Mouse (Mus musculus) heart, embryonic 12.5 days (tissue): ENCODE results near the gene Xpo5. TPM values are rescaled to one million over a fixed set of nuclear protein-coding genes. Genes with fewer than 3 reads are reported as not detected.

Experiments used
- ATAC-seq: fragments of 200-750 bp; cut with Nextera tagmentation; 2 replicates; pipeline ENCODE4 v1.8.0; 2017; ENCODE audit warnings: moderate TSS enrichment, moderate library complexity; ENCODE audit not compliant: insufficient number of reproducible peaks, low FRiP score
- H3K27ac ChIP-seq: fragments of 300-500 bp; sonication (generic); 2 replicates; pipeline ENCODE4 v1.5.1; 2016; ENCODE audit warnings: mild to moderate bottlenecking, moderate library complexity; ENCODE audit not compliant: poor library complexity, severe bottlenecking
- H3K27me3 ChIP-seq: fragments of 300-500 bp; sonication (generic); replicated peaks from 2 replicates; pipeline ENCODE4 v1.6.1; 2016; ENCODE audit warnings: mild to moderate bottlenecking, moderate library complexity
- H3K36me3 ChIP-seq: fragments of 300-500 bp; sonication (generic); 2 replicates; pipeline ENCODE4 v1.6.1; 2016; ENCODE audit warnings: mild to moderate bottlenecking, moderate library complexity
- H3K4me1 ChIP-seq: fragments of 300-500 bp; sonication (generic); replicated peaks from 2 replicates; pipeline ENCODE4 v1.6.1; 2016; ENCODE audit warnings: mild to moderate bottlenecking
- H3K4me2 ChIP-seq: fragments of 300-500 bp; sonication (generic); 2 replicates; pipeline ENCODE4 v1.6.1; 2016; ENCODE audit warnings: mild to moderate bottlenecking, moderate library complexity
- H3K4me3 ChIP-seq: fragments of 300-500 bp; sonication (generic); 2 replicates; pipeline ENCODE4 v1.5.1; 2016; ENCODE audit warnings: mild to moderate bottlenecking
- H3K9ac ChIP-seq: fragments of 300-500 bp; sonication (generic); 2 replicates; pipeline ENCODE4 v1.6.1; 2016; ENCODE audit warnings: mild to moderate bottlenecking, moderate library complexity
- H3K9me3 ChIP-seq: fragments of 300-500 bp; sonication (generic); replicated peaks from 2 replicates; pipeline ENCODE4 v1.6.1; 2016; ENCODE audit warnings: mild to moderate bottlenecking, moderate library complexity
- WGBS: fragments of 180-500 bp; shearing (Covaris S2); methylation state at CpG from one replicate; pipeline ENCODE4 v1.1.7; 2016; 5-methylcytosine and 5-hydroxymethylcytosine counted together
- microRNA counts: library from miRNA; unstranded; fragments of <30 nt; microRNA quantifications from one replicate; lab custom pipeline; 2017
- microRNA-seq: library from miRNA; unstranded; fragments of <30 nt; microRNA quantifications from one replicate; pipeline ENCODE4, GENCODE M21; 2017
- polyA plus RNA-seq: library from polyadenylated mRNA; unstranded; fragments of >200 nt; fragmentation: Nextera tagmentation; extraction: Ambion mirVana; gene quantifications from 2 replicates; pipeline ENCODE4 v1.2.1, GENCODE M21; 2016

The Xpo5 gene
- polyA plus RNA-seq, 1 experiment from 2014 or later = 29.9 TPM

DNA sequence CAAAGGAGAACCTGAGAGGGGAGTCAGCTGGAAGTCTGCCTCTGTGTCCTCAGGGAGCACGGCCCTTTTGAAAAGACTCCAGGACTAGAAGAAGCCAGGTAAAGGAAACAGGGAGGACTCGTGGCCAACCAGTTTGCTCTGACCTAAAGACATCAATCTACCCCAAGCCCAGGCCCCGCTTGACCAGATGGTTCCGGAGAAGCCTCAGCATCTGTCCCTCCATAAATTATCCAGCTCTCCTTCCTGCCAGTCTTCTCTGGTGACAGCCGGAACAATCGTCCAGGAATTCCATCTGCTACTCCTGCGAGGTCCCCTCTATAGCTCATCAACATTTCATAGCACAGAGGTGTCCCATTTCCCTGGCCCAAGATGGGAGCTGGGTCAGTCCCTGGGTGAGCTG is 82.1 kb downstream of the Xpo5 start:
- Histone ChIP-seq H3K9ac (no peak overlapping the region), H3K4me1 (peaks cover 24% of the 10 kb centered on the region), H3K27ac (no peak overlapping the region), H3K36me3 (peaks cover 12% of the 10 kb centered on the region), H3K27me3 (no peaks in the 10 kb centered on the region; the same call in 1 of the 2 replicates), H3K4me3 (no peak overlapping the region), H3K9me3 (no peaks in the 10 kb centered on the region), H3K4me2 (no peak overlapping the region)
- ATAC-seq = no peak
- WGBS = 67% methylated on average over 7 of the region's 7 CpGs

- Histone ChIP-seq H3K4me3 (no peak overlapping the region), H3K27ac (no peak overlapping the region), H3K4me1 (peaks cover 24% of the 10 kb centered on the region), H3K9ac (no peak overlapping the region), H3K4me2 (no peak overlapping the region), H3K9me3 (no peaks in the 10 kb centered on the region), H3K36me3 (peaks cover 5% of the 10 kb centered on the region), H3K27me3 (no peaks in the 10 kb centered on the region; the same call in 1 of the 2 replicates)
- 54% methylated on average over 6 of the region's 6 CpGs for WGBS
- no peak for ATAC-seq
These were observed 82.8 kb downstream of the Xpo5 start for GRCm38 (mm10) chr17:46285407-46285806.

DNA sequence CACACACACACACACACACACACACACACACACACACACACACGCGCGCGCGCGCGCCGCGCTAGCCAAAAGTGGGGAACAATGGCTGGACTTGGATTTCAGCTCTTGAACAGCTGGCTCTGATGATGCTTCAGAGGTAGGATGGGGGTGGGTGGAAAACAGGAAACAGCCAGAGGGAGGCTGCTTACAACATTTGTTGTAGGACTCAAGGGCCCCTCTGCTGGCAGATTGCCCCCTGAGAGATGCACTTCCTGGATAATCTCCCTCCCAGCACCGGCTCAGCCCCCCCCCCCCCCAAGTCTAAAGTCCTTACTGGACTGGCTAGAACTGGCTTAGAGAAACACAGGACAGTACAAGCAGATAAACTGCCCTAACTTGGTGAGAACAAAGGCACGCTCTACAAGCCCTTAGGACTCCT is 85.1 kb downstream of the Xpo5 start:
- Histone ChIP-seq H3K27me3 (peaks cover 5% of the 10 kb centered on the region; the same call in 1 of the 2 replicates), H3K36me3 (no peaks in the 10 kb centered on the region), H3K4me3 (no peak overlapping the region), H3K9me3 (no peaks in the 10 kb centered on the region), H3K4me2 (no peak overlapping the region), H3K9ac (no peak overlapping the region), H3K27ac (no peak overlapping the region), H3K4me1 (peaks cover 11% of the 10 kb centered on the region; the same call in 1 of the 2 replicates)
- ATAC-seq = peak; percentile 63
- 48% methylated on average over 11 of the region's 11 CpGs for WGBS

MicroRNAs encoded within 50 kb of the gene (microRNA counts, 519-probe panel; counts per million panel counts)
- microRNA mmu-miR-693-3p (lab: Ali Mortazavi, UCI) (not detected), microRNA mmu-miR-693-5p (lab: Ali Mortazavi, UCI) (not detected)

Small RNA genes lying within 50 kb of the gene (microRNA-seq; reads per million reads assigned to microRNA genes)
- gene Mir693 = not detected

Other genes with a start within 250 kb of the Xpo5 start
- 6.5 and 6.9 TPM in 2 replicates for gene Vegfa, start 170.4 kb upstream of the Xpo5 start, polyA plus RNA-seq
- 121 and 125 TPM in 2 replicates for gene Mrps18a, start 91.8 kb upstream of the Xpo5 start, polyA plus RNA-seq
- 5.5 and 5.8 TPM in 2 replicates for gene Rsph9, start 58.6 kb upstream of the Xpo5 start, polyA plus RNA-seq
- 34.0 and 35.6 TPM in 2 replicates for gene Mad2l1bp, start 49.2 kb upstream of the Xpo5 start, polyA plus RNA-seq
- 34.5 and 39.1 TPM in 2 replicates for gene Gtpbp2, start 41.8 kb upstream of the Xpo5 start, polyA plus RNA-seq
- 12.5 and 12.7 TPM in 2 replicates for gene Polh, start 137 bp upstream of the Xpo5 start, polyA plus RNA-seq
- gene Polr1c, start 45.3 kb downstream of the Xpo5 start, polyA plus RNA-seq = 44.5 and 48.6 TPM in 2 replicates
- gene Yipf3, start 45.3 kb downstream of the Xpo5 start, polyA plus RNA-seq = 66.6 and 72.0 TPM in 2 replicates
- 0.89 and 0.91 TPM in 2 replicates for gene Lrrc73, start 50.7 kb downstream of the Xpo5 start, polyA plus RNA-seq
- gene Tjap1, start 80.2 kb downstream of the Xpo5 start, polyA plus RNA-seq = 43.7 and 44.1 TPM in 2 replicates
- 0.28 and 0.33 TPM in 2 replicates for gene Dlk2, start 94.6 kb downstream of the Xpo5 start, polyA plus RNA-seq
- gene Abcc10, start 125.6 kb downstream of the Xpo5 start, polyA plus RNA-seq = 7.2 and 7.3 TPM in 2 replicates
- gene Zfp318, start 180.9 kb downstream of the Xpo5 start, polyA plus RNA-seq = 10.2 and 11.6 TPM in 2 replicates
- gene Crip3, start 226.1 kb downstream of the Xpo5 start, polyA plus RNA-seq = 0.27 and 1.0 TPM in 2 replicates
- not detected in 2 replicates for gene Slc22a7, start 235.7 kb downstream of the Xpo5 start, polyA plus RNA-seq